Mouse (Mus musculus) cerebellum, adult 9-11 months (tissue): ENCODE results near the gene Slc39a10.
"Not testable (repeated sequence)": the region's sequence is repeated elsewhere in the genome, so short reads cannot be mapped to it uniquely, and the experiment has no call there.

Source experiments
- DNase-seq: peaks from one replicate; pipeline ENCODE4 v3.0.0; 2022

Gene Slc39a10

GRCm38 (mm10) chr1:46764600-46764999 lies 128.1 kb downstream of the Slc39a10 start:
- DNase-seq: not testable (repeated sequence)
